Mouse (Mus musculus): ENCODE results near the gene Crybg3.

Crybg3 gene

GRCm38 (mm10) chr16:59573961-59574360 is 26.8 kb downstream of the Crybg3 start:
- no peak for DNase-seq

GRCm38 (mm10) chr16:59572685-59573084 is 28.1 kb downstream of the Crybg3 start:
- no peak for DNase-seq

DNA sequence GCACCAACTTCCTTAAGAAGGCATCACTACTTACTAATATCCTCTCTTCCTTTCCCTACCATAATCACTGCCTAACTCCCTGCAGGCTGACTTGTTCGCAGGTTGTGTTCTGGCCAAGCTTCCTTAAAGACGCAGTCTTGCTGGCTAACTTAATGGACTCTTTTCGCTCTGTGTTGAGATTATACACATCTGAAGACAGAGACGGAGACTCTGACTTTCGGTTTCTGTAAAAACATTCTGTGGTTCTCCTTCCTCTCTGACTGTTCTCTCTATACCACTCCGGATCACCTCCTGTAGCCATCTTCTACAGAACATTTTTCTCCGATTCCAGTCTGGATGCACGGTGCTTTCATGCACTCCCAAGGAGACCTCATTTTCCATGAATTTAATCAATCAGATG is 30.0 kb downstream of the Crybg3 start:
- no peak for DNase-seq

DNA sequence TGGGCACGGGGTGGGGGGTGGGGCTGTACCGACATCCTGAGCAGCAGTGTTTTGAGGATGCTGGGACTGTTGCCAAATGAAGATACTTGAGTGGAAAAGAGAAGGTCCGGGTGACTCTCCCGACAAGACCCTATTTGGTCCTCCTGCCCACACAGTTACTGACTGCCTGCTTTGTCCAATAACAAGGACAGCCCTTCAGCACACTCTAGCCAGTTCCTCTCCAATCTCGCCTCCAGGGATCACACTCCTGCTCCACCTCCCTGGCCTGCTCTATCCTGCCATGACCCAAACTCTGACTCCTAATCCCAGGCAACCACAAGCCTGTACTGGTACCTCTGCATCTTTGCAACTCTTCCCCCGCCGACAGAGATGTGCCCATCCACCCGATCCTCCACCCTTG is 30.9 kb downstream of the Crybg3 start:
- DNase-seq = no peak

DNA sequence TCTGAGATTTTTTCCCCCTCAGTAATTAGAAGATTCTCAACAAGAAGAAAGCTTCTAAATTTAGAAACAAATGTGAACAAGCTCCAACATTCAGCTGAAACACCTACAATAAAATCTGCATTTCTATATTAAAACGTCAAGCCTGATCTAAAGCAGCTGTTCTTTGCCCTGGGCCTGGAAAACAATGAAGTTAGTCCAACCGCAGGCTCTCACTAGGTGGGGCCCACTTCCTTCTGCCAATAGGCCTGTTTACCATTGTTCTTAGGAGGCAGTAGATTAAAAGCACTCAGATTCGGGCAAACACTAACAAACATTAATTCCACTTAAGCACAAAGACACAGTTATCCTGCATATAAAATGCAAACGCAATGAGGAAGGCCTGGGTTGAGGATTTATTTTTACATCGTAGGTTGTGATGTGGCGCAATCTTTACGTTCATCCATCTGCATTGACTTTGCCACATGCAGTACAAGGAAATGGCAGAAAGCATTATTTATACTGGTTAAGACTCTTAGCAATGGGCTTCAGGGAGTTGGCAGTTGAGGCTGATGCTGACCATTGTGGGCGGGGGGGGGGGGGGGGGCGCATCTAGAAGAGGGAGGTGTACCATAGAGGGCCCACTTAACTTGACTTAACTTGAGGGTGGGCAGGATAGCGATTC is 32.9 kb downstream of the Crybg3 start:
- no peak for DNase-seq

DNA sequence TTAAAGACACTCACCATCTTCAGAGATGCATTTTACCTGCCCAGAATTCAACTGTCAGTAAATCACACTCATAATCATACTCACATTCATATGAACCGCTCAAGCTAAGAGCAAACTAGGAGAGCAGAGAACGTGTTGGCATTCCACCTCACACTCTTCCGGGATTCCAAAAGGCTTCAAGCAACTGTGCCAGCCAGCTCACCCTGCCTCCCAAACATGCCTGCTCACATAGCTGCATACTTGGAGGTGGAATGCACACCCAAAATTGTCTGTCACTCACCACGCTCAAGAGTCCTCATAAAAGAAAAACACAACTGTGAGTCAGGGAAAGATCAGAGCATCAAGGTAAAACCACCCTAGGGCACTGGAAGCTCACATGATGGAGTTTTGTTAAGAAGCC is 34.3 kb downstream of the Crybg3 start:
- no peak for DNase-seq

DNA sequence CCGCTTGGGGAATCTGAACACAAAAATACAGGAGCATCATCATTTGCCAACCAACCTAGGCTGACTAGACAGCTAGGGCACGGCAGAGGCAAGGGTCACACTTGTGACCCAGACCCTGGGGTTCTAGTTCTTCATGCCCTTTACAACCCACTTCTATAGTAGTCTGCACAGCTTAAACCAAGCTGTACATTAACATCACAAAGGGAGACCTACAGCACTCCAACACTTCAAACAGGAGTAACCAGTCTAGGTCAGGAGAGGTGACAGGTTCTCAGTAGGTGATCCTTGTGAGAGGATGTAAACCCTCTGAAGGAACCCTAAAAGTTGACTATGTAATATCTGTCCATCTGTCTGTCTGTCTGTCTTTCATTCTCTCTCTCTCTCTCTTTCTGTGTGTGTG is 35.1 kb downstream of the Crybg3 start:
- DNase-seq = no peak

- DNase-seq = no peak
Observed at GRCm38 (mm10) chr16:59564025-59564424, 36.8 kb downstream of the Crybg3 start.

- DNase-seq = no peak
Observed at GRCm38 (mm10) chr16:59559300-59560200, 41.2 kb downstream of the Crybg3 start.

GRCm38 (mm10) chr16:59558916-59559299 is 41.9 kb downstream of the Crybg3 start:
- DNase-seq = no peak

- DNase-seq = no peak
Observed at GRCm38 (mm10) chr16:59553490-59554161, 47.2 kb downstream of the Crybg3 start.

DNA sequence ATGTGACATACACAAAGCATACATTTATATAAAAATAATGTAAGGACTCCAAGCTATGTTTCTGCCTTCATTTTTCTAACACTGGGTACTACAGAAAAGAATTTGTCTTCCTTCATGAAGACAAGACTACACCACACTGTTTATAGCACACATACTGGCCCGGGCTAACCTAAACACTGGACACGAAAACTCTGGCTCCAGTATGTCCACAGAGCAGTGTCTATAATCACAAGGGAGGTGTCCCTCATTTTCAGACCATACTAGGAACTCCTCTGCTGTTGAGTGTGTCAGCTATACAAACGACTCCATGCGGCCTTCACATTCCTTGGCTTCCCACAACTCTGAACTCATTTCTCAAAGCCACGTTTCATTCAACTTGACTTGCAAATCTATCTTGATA is 49.3 kb downstream of the Crybg3 start:
- no peak for DNase-seq

- no peak for DNase-seq
Observed at GRCm38 (mm10) chr16:59549631-59550030, 51.1 kb downstream of the Crybg3 start.

DNA sequence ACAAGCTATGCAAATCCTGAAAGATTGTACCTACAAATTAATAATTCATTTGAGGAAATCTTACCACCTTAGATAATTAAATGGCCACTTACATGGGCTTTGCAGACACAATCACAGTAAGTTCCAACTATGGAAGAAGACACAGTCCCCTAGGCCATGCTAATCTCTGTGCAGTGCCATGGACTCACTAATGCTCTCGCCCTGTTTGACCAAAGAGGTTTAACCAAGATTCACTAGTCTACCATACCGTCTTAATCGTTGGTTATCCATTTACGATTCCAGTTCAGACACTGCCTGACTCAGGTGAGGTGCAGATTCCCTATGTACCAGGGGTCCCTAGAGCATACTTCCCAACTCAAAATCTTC is 52.2 kb downstream of the Crybg3 start:
- DNase-seq = no peak

DNA sequence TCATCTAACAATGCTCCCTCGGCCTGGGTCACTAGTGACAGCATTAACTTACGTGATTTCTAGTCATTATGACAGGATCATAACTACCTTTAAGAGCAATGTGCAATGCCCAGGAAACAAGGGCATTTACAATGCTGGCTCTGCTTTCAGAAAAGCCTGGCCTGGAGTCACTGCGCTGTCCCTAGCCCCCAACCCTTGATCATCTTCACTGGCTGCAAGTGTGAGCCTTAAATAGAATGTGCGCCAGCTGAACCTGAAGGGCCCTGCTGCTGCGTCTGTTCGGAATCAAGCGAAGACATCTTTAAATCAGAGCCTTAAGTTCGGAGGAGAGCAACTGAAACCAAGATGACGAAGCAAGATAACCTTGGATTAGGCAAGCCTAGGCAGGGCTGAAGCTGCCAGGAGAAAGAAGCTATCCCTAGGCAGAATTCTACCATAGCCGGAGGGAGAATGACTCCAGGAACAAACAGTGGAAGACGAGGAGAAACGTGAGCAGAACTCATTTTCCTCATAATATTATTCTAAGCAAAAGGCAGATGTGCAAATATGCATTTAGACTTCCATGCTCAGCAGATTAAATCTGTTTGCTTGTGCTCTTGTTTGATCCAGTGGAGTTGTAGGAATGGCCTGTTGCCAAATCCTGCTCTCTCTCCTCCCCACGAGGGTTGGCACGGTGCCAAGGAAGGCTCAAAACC is 52.7 kb downstream of the Crybg3 start:
- DNase-seq = peak; percentile 65

DNA sequence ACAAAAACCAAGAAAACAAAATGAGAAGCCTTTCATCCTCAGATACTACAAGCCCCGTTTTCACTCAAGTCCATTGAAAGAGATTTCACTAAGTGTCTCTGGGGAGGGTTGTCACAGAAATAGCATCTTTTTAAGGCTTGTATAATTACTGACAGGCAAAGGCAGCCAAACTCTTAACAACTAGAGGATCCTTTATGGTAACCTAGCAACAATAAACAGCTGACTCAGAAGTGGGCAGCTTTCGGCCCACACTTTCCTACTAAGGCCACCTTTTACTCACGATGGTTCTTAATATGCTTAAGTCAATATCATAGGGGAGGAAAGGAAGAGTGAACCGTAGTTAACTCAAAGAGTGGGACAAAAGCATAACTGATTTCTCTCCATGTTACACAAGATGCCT is 53.3 kb downstream of the Crybg3 start:
- DNase-seq = no peak

GRCm38 (mm10) chr16:59545360-59545759 is 55.4 kb downstream of the Crybg3 start:
- no peak for DNase-seq

- DNase-seq = no peak
Observed at GRCm38 (mm10) chr16:59541382-59541781, 59.4 kb downstream of the Crybg3 start.

- DNase-seq = no peak
Observed at GRCm38 (mm10) chr16:59540944-59541343, 59.8 kb downstream of the Crybg3 start.

GRCm38 (mm10) chr16:59535673-59536072 is 65.1 kb downstream of the Crybg3 start:
- no peak for DNase-seq

GRCm38 (mm10) chr16:59534349-59534748 is 66.4 kb downstream of the Crybg3 start:
- DNase-seq = no peak

GRCm38 (mm10) chr16:59532561-59532960 is 68.2 kb downstream of the Crybg3 start:
- no peak for DNase-seq

DNA sequence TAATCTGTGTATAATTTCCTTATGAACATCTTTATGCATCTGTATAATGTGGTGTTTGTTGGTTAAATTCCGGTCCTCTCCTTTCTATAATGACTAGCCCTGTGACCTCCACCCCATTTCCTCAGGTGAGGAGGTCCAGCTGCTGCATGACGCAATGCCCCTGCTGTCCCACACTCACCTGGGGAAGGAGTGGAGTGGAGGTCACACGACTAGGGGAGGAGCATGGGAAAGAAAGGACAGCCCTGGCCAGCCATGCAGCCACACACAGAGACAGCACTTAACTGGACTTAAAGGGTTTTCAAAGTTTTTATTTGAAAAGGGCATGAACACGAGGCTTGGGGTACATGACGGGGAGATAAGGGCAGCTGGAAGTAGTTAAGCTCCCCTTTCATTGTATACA is 69.5 kb downstream of the Crybg3 start:
- DNase-seq = no peak
